Mouse (Mus musculus): Measurements from ENCODE around the gene Krtcap3. TPM values are rescaled to one million over a fixed set of nuclear protein-coding genes. Genes with fewer than 3 reads are reported as not detected.

The Krtcap3 gene
- polyA plus RNA-seq, 1 experiment from 2014 or later, result 2.1 TPM

DNA sequence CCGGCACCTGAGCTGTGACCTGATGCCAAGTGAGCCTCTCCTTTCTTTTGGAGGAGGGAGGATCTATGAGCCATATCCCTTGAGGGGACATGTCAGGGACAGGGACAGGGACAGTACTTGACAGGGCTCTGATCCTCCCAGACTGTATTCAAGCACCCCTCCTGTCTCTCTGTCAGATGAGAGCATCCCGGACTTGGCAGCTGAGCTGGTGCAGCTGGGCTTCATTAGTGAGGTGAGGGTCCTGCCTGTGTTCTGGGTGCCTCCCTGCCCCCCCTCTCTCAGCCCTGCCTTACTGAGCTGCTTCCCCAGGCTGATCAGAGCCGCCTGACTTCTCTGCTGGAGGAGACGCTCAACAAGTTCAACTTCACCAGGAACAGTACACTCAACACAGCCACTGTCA, 775 bp upstream of the Krtcap3 start:
- 54% methylated on average over 4 of the region's 4 CpGs for WGBS
- no peak overlapping the region for H3K4me3 ChIP-seq (ENCODE audit: low read depth, low read length)
- peak; percentile 41; the same call in 1 of the 2 replicates for ATAC-seq
- H3K36me3 ChIP-seq (ENCODE audit: control insufficient read depth, insufficient read depth, low read length), result peaks cover 41% of the 10 kb centered on the region
- no peak overlapping the region for H3K4me2 ChIP-seq (ENCODE audit: low read length)
- no peak overlapping the region for H3K9ac ChIP-seq (ENCODE audit: low read depth, low read length)
- H3K4me1 ChIP-seq (ENCODE audit: control insufficient read depth, insufficient read depth, low read length), result no peaks in the 10 kb centered on the region
- no peaks in the 10 kb centered on the region for H3K27me3 ChIP-seq (ENCODE audit: control insufficient read depth, insufficient read depth, low read depth, low read length)
- no peak overlapping the region for H3K27ac ChIP-seq (ENCODE audit: low read length)
- no peaks in the 10 kb centered on the region for H3K9me3 ChIP-seq (replicated peaks; ENCODE audit: control insufficient read depth, low read length, poor library complexity, severe bottlenecking)

DNA sequence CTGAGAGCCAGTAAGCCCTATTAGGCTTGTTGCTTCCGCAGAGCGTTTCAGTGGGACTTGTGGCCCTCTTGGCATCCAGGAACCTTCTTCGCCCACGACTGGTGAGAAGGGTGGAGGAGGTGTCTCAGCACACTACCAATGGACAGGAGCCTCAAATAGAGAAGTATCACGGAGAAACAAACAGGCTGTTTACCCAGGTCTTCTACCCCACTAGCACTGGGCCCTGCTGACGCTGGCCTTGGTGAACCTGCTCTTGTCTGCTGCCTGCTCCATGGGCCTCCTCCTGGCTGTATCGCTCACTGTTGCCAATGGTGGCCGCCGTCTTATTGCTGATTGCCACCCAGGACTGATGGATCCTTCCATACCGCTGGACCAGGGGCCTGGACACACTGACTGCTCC, 660 bp downstream of the Krtcap3 start:
- ATAC-seq, result 0 out of 2 replicates have a peak, but pooled peaks have one; percentile 3
- Histone ChIP-seq H3K4me1 (ENCODE audit: control insufficient read depth, insufficient read depth, low read length) (no peaks in the 10 kb centered on the region), H3K27ac (ENCODE audit: low read length) (no peak overlapping the region), H3K9ac (ENCODE audit: low read depth, low read length) (no peak overlapping the region), H3K4me2 (ENCODE audit: low read length) (no peak overlapping the region), H3K4me3 (ENCODE audit: low read depth, low read length) (no peak overlapping the region), H3K36me3 (ENCODE audit: control insufficient read depth, insufficient read depth, low read length) (peaks cover 40% of the 10 kb centered on the region), H3K9me3 (replicated peaks; ENCODE audit: control insufficient read depth, low read length, poor library complexity, severe bottlenecking) (no peaks in the 10 kb centered on the region), H3K27me3 (ENCODE audit: control insufficient read depth, insufficient read depth, low read depth, low read length) (no peaks in the 10 kb centered on the region)
- 54% methylated on average over 10 of the region's 10 CpGs for WGBS

DNA sequence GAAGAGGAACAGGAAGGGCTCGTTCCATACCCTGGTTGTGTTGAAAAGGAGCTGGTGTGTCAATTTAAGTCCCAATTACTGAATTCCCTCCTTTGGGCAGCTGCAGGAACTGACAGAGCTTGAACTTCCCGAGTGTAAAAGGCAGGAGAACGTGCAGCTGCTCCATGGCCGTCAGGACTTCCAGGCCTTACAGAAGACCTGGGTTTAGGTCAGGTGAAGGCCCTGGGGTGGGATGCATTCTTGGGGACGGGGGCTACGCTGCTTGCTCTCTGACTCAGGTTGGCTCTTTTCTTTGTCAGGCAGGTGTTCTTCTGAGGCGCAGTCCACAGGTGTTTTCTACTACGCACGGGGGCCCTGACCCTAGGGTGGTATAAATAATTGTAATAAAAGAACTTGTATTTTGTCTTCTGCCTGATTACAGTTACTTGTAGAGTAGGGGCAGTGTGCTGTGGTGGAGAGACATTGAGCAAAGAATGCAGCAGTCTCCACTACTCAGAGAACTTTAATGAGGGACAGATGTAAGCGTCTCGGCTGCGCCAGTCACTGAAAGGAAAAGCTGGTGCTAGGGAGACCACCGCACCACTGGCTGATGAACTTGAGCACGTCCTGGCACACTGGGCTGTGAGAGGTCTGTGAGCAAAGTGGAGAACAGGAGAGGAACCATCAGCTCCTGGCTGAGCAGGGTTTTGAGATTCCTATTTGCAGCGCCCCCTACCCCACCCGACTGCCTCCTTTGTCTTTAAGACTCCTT, 1.5 kb downstream of the Krtcap3 start:
- H3K4me1 ChIP-seq (ENCODE audit: control insufficient read depth, insufficient read depth, low read length), result no peaks in the 10 kb centered on the region
- WGBS, result 83% methylated on average over 16 of the region's 16 CpGs
- H3K9ac ChIP-seq (ENCODE audit: low read depth, low read length), result no peak overlapping the region
- no peaks in the 10 kb centered on the region for H3K9me3 ChIP-seq (replicated peaks; ENCODE audit: control insufficient read depth, low read length, poor library complexity, severe bottlenecking)
- H3K4me2 ChIP-seq (ENCODE audit: low read length), result no peak overlapping the region
- H3K4me3 ChIP-seq (ENCODE audit: low read depth, low read length), result no peak overlapping the region
- H3K27ac ChIP-seq (ENCODE audit: low read length), result no peak overlapping the region
- no peak for ATAC-seq
- H3K36me3 ChIP-seq (ENCODE audit: control insufficient read depth, insufficient read depth, low read length), result peaks cover 36% of the 10 kb centered on the region
- no peaks in the 10 kb centered on the region for H3K27me3 ChIP-seq (ENCODE audit: control insufficient read depth, insufficient read depth, low read depth, low read length)

DNA sequence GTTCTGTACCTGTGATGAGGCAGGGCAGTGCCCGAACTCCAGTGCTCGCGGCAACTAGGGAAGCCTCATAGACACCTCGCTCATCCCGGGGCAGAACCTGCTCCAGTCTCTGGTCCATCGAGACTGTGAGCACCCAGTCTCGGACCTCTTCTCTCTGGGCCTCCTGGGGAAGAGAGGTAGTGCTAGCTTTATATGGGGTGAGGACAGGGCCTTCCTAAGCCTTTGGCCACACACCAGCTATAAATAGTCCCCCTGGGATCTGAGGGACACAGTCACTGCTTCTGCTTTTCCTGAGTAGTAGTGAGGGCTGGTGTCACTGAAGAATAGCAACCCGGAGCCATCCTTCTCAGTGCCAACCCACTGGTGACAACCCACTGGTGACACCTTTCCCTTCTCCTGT, 2.3 kb downstream of the Krtcap3 start:
- Histone ChIP-seq H3K9ac (ENCODE audit: low read depth, low read length) (no peak overlapping the region), H3K27ac (ENCODE audit: low read length) (no peak overlapping the region), H3K4me2 (ENCODE audit: low read length) (no peak overlapping the region), H3K36me3 (ENCODE audit: control insufficient read depth, insufficient read depth, low read length) (peaks cover 35% of the 10 kb centered on the region), H3K9me3 (replicated peaks; ENCODE audit: control insufficient read depth, low read length, poor library complexity, severe bottlenecking) (no peaks in the 10 kb centered on the region), H3K4me1 (ENCODE audit: control insufficient read depth, insufficient read depth, low read length) (no peaks in the 10 kb centered on the region), H3K4me3 (ENCODE audit: low read depth, low read length) (no peak overlapping the region), H3K27me3 (ENCODE audit: control insufficient read depth, insufficient read depth, low read depth, low read length) (no peaks in the 10 kb centered on the region)
- no peak for ATAC-seq
- 97% methylated on average over 8 of the region's 8 CpGs for WGBS

DNA sequence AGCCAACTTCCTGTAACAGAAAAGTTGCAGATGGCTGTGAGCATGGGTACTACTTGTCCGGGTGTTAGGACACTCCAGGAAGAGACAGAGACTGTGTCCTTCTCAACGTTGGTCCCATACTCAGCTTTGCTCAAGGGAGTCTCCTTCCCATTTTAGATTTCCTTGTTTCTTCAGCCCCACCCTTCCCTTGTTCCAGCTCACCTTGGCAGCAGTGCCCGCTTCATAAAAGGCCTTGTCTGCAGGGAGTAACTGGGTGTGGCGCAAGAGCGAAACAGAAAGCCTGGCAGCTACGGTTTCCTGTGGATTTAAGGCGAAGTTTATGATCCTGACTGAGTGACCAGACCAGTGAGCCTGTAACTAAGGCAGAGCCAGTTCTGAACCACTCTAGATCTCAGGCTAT, 3.0 kb downstream of the Krtcap3 start:
- Histone ChIP-seq H3K27ac (ENCODE audit: low read length) (no peak overlapping the region), H3K4me2 (ENCODE audit: low read length) (no peak overlapping the region), H3K4me1 (ENCODE audit: control insufficient read depth, insufficient read depth, low read length) (no peaks in the 10 kb centered on the region), H3K27me3 (ENCODE audit: control insufficient read depth, insufficient read depth, low read depth, low read length) (no peaks in the 10 kb centered on the region), H3K9ac (ENCODE audit: low read depth, low read length) (no peak overlapping the region), H3K9me3 (replicated peaks; ENCODE audit: control insufficient read depth, low read length, poor library complexity, severe bottlenecking) (no peaks in the 10 kb centered on the region), H3K4me3 (ENCODE audit: low read depth, low read length) (no peak overlapping the region), H3K36me3 (ENCODE audit: control insufficient read depth, insufficient read depth, low read length) (peaks cover 31% of the 10 kb centered on the region)
- no peak for ATAC-seq
- WGBS, result 89% methylated on average over 7 of the region's 7 CpGs

DNA sequence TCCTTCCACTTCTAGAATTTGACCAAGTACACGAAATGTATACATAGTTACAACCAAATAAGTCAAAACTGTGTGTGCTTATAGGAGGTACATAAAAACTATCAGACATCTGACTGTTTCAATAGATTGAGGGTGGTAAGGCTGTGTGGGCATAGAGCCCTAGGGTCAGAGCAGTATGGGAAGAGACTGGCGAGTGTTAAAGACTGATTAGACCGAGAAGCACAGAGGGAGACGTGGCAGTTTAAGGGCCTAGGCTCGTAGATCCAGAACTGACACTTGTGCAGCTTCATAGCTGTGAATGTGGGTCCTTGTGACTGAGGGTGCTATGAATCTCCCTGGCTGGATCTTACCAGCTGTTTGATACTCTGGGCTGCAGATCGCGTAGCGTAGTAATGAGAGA, 3.4 kb downstream of the Krtcap3 start:
- H3K9me3 ChIP-seq (replicated peaks; ENCODE audit: control insufficient read depth, low read length, poor library complexity, severe bottlenecking), result no peaks in the 10 kb centered on the region
- H3K4me2 ChIP-seq (ENCODE audit: low read length), result no peak overlapping the region
- no peaks in the 10 kb centered on the region for H3K27me3 ChIP-seq (ENCODE audit: control insufficient read depth, insufficient read depth, low read depth, low read length)
- WGBS, result 90% methylated on average over 8 of the region's 8 CpGs
- ATAC-seq, result no peak
- no peak overlapping the region for H3K4me3 ChIP-seq (ENCODE audit: low read depth, low read length)
- H3K27ac ChIP-seq (ENCODE audit: low read length), result no peak overlapping the region
- peaks cover 26% of the 10 kb centered on the region for H3K36me3 ChIP-seq (ENCODE audit: control insufficient read depth, insufficient read depth, low read length)
- no peaks in the 10 kb centered on the region for H3K4me1 ChIP-seq (ENCODE audit: control insufficient read depth, insufficient read depth, low read length)
- no peak overlapping the region for H3K9ac ChIP-seq (ENCODE audit: low read depth, low read length)

DNA sequence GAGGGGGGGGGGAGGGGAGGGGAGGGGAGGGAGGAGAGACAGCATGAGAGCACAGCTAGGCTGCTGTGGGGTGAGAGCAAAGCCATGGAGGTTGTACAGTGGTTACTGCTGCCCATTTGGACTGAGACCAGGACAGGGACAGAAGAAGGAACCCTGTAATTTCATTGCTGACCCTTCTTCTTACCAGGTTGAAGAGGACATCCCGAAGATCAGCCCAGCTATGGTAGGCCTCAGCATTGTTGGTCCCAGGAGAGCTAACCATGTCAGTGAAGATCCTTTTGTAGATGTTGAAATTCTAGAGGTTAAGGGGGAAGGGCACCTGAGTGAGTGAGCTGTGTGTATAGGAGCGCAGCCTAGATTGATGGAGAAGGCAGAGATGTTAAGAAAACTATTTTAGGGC, 3.9 kb downstream of the Krtcap3 start:
- H3K4me2 ChIP-seq (ENCODE audit: low read length), result no peak overlapping the region
- no peaks in the 10 kb centered on the region for H3K27me3 ChIP-seq (ENCODE audit: control insufficient read depth, insufficient read depth, low read depth, low read length)
- no peak overlapping the region for H3K27ac ChIP-seq (ENCODE audit: low read length)
- no peaks in the 10 kb centered on the region for H3K4me1 ChIP-seq (ENCODE audit: control insufficient read depth, insufficient read depth, low read length)
- WGBS, result 89% methylated on average over 2 of the region's 2 CpGs
- no peak overlapping the region for H3K9ac ChIP-seq (ENCODE audit: low read depth, low read length)
- no peak for ATAC-seq
- H3K36me3 ChIP-seq (ENCODE audit: control insufficient read depth, insufficient read depth, low read length), result peaks cover 28% of the 10 kb centered on the region
- no peak overlapping the region for H3K4me3 ChIP-seq (ENCODE audit: low read depth, low read length)
- H3K9me3 ChIP-seq (replicated peaks; ENCODE audit: control insufficient read depth, low read length, poor library complexity, severe bottlenecking), result no peaks in the 10 kb centered on the region

DNA sequence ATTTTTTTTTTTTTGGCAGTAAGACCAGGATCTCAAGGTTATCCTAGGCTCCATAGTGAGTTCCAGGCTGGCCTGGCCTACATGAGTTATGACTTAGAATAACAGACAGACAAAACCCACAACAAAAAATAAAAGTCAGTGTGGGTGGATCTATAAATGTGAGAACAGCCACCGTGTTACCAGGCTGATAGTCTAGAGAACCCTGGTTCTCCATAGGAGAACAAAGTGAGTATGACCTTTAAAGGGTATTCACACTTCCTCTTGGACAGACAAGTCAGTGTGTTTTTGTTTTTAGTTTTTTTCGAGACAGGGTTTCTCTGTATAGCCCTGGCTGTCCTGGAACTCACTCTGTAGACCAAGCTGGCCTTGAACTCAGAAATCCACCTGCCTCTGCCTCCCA, 4.5 kb downstream of the Krtcap3 start:
- Histone ChIP-seq H3K36me3 (ENCODE audit: control insufficient read depth, insufficient read depth, low read length) (peaks cover 30% of the 10 kb centered on the region), H3K27me3 (ENCODE audit: control insufficient read depth, insufficient read depth, low read depth, low read length) (no peaks in the 10 kb centered on the region), H3K4me3 (ENCODE audit: low read depth, low read length) (no peak overlapping the region), H3K4me1 (ENCODE audit: control insufficient read depth, insufficient read depth, low read length) (no peaks in the 10 kb centered on the region), H3K9ac (ENCODE audit: low read depth, low read length) (no peak overlapping the region), H3K27ac (ENCODE audit: low read length) (no peak overlapping the region), H3K9me3 (replicated peaks; ENCODE audit: control insufficient read depth, low read length, poor library complexity, severe bottlenecking) (no peaks in the 10 kb centered on the region), H3K4me2 (ENCODE audit: low read length) (no peak overlapping the region)
- WGBS, result 88% methylated on average over 2 of the region's 2 CpGs
- ATAC-seq, result no peak

DNA sequence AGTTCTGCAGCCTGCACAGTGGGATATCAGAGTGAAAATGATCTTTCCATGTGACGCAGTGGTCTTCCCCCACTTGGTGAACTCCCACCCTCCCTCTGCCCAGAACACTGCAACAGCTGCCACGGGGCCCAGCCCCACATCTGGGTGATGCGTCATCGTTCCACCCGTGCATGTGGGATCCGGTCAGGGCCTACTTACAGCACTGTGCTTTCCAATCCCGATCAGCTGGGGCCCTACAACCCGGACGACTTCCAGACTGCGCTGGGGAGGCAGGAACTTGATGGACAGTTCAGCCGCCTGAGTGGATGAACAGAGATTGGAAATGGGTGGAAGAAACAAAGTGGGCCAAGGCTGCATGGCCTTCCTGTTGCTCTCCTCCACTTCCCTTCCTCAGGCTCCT, 6.1 kb downstream of the Krtcap3 start:
- no peaks in the 10 kb centered on the region for H3K27me3 ChIP-seq (ENCODE audit: control insufficient read depth, insufficient read depth, low read depth, low read length)
- H3K36me3 ChIP-seq (ENCODE audit: control insufficient read depth, insufficient read depth, low read length), result peaks cover 29% of the 10 kb centered on the region; the same call in 1 of the 2 replicates

More for the DNA sequence above, 6.1 kb downstream of the Krtcap3 start:
- H3K4me2 ChIP-seq (ENCODE audit: low read length), result no peak overlapping the region
- 88% methylated on average over 11 of the region's 11 CpGs for WGBS
- ATAC-seq, result no peak
- no peaks in the 10 kb centered on the region for H3K9me3 ChIP-seq (replicated peaks; ENCODE audit: control insufficient read depth, low read length, poor library complexity, severe bottlenecking)
- H3K4me1 ChIP-seq (ENCODE audit: control insufficient read depth, insufficient read depth, low read length), result no peaks in the 10 kb centered on the region
- H3K27ac ChIP-seq (ENCODE audit: low read length), result no peak overlapping the region
- no peak overlapping the region for H3K9ac ChIP-seq (ENCODE audit: low read depth, low read length)
- H3K4me3 ChIP-seq (ENCODE audit: low read depth, low read length), result no peak overlapping the region
